Mouse (Mus musculus): ENCODE measurements around the gene Dact3. TPM values are rescaled to one million over a fixed set of nuclear protein-coding genes. Genes with fewer than 3 reads are reported as not detected.

Dact3 gene
- polyA plus RNA-seq, 2 experiments, result 0.14 to 0.68 TPM

DNA sequence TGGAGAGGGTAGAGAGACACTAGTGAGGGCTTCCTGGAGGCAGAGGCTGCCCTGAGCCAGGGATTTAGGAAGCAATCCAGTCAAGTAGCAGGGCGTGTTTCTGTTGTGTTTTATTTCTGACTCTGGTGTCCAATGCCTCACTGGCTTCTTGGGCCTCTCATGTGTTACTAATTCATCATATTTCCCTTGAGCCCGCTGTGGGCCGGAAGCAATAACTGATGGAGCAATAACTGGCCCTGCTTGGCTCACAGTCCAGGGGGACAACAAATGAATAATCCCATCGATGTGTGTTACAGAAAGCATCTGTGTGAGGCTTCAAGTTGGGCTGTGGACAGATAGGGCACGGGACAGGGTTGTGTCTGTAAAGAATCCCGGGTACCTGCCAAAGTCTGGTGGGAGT, 37.2 kb downstream of the Dact3 start:
- Histone ChIP-seq H3K9me3 (ENCODE audit: control insufficient read depth, low read length) (no peaks in the 10 kb centered on the region), H3K4me3 (ENCODE audit: insufficient read depth in 1 of 2, low read depth in 2 of 2, low read length in 2 of 2) (no peak overlapping the region), H3K36me3 (replicated peaks; ENCODE audit: control insufficient read depth, insufficient read depth, low read depth) (peaks cover 25% of the 10 kb centered on the region), H3K27me3 (ENCODE audit: control insufficient read depth, insufficient read depth, low read length) (no peaks in the 10 kb centered on the region; the same call in 1 of the 2 replicates), H3K4me2 (ENCODE audit: low read depth) (no peak overlapping the region), H3K4me1 (replicated peaks; ENCODE audit: control insufficient read depth in 2 of 2, insufficient read depth in 2 of 2, low read length in 1 of 2) (no peaks in the 10 kb centered on the region), H3K27ac (no peak overlapping the region), H3K9ac (replicated peaks) (no peak overlapping the region)
- TF ChIP-seq CTCF (IDR thresholded peaks at IDR 0.05; ENCODE audit: low read depth) (no peak), EP300 (IDR thresholded peaks at IDR 0.05; ENCODE audit: low read depth) (no peak)
- WGBS (ENCODE audit: insufficient replicate concordance), result 73% methylated on average over 6 of the region's 6 CpGs
- ATAC-seq (ENCODE audit: insufficient read depth) (no peak), DNase-seq (ENCODE audit: low read depth in 3 of 3, low spot score in 3 of 3) (no peak)

DNA sequence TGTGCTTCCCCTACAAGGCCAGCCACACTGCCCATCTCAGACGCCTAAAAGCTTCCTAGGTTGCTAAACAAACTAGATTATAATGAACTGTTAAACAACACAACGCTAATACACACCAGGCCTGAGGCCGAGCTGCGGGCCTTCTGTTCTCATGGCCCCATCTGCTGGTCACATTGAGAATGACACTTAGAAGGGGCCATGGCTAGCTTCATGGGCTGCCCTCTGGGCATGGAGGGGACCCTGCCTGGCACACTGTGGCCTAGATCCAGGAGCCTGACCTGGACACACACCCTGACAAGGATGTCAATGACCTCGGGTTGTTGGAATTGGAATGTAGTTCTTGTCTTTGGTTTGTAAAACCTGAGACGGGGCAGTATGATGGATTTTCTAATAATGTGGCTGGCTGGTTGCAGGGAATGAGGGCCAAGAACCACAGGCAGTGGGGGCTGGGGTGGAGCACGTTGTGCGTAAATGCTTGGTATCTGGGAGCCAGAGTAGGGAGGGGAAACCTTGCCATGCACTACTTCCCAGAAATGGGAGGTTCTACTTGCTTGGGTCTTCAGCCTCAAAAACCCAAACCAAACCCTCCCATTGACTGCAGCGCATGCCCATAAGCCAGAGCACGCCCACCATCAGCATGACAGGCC, 38.8 kb downstream of the Dact3 start:
- WGBS (ENCODE audit: insufficient replicate concordance), result 29% methylated on average over 10 of the region's 10 CpGs
- no peaks in the 10 kb centered on the region for H3K4me1 ChIP-seq (replicated peaks; ENCODE audit: control insufficient read depth in 2 of 2, insufficient read depth in 2 of 2, low read length in 1 of 2)
- no peak overlapping the region for H3K27ac ChIP-seq
- H3K4me2 ChIP-seq (ENCODE audit: low read depth), result no peak overlapping the region
- ATAC-seq (ENCODE audit: insufficient read depth) (peak; percentile 60), DNase-seq (ENCODE audit: low read depth in 3 of 3, low spot score in 3 of 3) (no peak)
- peaks cover 37% of the 10 kb centered on the region for H3K36me3 ChIP-seq (replicated peaks; ENCODE audit: control insufficient read depth, insufficient read depth, low read depth)
- H3K9ac ChIP-seq (replicated peaks), result no peak overlapping the region
- H3K27me3 ChIP-seq (ENCODE audit: control insufficient read depth, insufficient read depth, low read length), result no peaks in the 10 kb centered on the region
- TF ChIP-seq CTCF (IDR thresholded peaks at IDR 0.05; ENCODE audit: low read depth), result peak; percentile 95
- no peak for TF ChIP-seq EP300 (IDR thresholded peaks at IDR 0.05; ENCODE audit: low read depth)
- no peak overlapping the region for H3K4me3 ChIP-seq (ENCODE audit: insufficient read depth in 1 of 2, low read depth in 2 of 2, low read length in 2 of 2)
- no peaks in the 10 kb centered on the region for H3K9me3 ChIP-seq (ENCODE audit: control insufficient read depth, low read length)

DNA sequence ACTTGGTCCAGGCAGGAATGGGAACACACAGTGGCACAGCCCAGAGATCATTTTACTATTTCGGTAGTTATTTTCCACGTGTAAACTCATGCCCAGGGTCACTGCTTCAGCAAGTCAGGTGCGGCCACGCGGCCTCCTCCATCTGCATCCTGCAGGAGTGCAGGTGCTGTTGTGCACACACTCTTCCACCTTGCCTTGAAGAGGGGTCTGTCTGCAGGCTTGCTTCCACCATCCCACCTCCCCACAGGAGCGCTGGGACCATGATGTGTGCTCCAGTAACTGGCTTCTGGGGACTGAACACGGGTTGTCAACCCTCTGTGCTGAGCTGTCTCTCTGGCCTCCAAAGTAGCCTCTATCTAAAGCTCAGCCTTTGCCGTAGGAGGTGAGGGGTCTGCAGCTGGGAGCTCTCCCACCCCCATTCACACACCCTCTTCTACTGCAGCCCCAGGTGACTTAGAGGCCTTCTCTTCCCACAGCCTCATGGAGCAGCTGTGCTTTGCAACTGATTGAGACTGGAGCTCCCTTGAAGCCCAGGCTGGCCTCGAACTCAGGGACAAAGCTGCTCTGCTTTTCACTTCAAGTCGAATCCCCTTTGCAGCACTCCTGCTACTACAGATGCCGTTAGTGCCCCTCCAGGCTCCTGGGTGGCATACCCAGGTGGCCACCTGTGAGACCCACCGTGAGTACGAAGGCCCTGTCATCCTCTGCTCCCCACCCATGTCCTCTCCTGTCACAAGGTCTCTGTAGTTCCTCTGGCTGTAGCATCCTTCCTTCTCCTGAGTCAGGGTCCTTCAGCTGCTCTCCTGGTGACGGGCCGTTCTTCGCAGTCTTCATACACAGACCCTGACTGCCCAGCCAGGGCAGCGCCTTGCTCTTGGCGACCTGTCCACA, 39.6 kb downstream of the Dact3 start:
- Histone ChIP-seq H3K9ac (replicated peaks) (no peak overlapping the region), H3K9me3 (ENCODE audit: control insufficient read depth, low read length) (no peaks in the 10 kb centered on the region), H3K4me3 (ENCODE audit: insufficient read depth in 1 of 2, low read depth in 2 of 2, low read length in 2 of 2) (no peak overlapping the region), H3K27me3 (ENCODE audit: control insufficient read depth, insufficient read depth, low read length) (no peaks in the 10 kb centered on the region), H3K4me2 (ENCODE audit: low read depth) (no peak overlapping the region), H3K4me1 (replicated peaks; ENCODE audit: control insufficient read depth in 2 of 2, insufficient read depth in 2 of 2, low read length in 1 of 2) (peaks cover 4% of the 10 kb centered on the region in 2 experiments; a peak in 3 of 4 replicates), H3K27ac (no peak overlapping the region), H3K36me3 (replicated peaks; ENCODE audit: control insufficient read depth, insufficient read depth, low read depth) (peaks cover 37% of the 10 kb centered on the region)
- DNase-seq (ENCODE audit: low read depth in 3 of 3, low spot score in 3 of 3), result no peak
- TF ChIP-seq CTCF (IDR thresholded peaks at IDR 0.05; ENCODE audit: low read depth), result no peak
- TF ChIP-seq EP300 (IDR thresholded peaks at IDR 0.05; ENCODE audit: low read depth), result no peak
- WGBS (ENCODE audit: insufficient replicate concordance), result 79% methylated on average over 18 of the region's 18 CpGs
- no peak for ATAC-seq (ENCODE audit: insufficient read depth)

DNA sequence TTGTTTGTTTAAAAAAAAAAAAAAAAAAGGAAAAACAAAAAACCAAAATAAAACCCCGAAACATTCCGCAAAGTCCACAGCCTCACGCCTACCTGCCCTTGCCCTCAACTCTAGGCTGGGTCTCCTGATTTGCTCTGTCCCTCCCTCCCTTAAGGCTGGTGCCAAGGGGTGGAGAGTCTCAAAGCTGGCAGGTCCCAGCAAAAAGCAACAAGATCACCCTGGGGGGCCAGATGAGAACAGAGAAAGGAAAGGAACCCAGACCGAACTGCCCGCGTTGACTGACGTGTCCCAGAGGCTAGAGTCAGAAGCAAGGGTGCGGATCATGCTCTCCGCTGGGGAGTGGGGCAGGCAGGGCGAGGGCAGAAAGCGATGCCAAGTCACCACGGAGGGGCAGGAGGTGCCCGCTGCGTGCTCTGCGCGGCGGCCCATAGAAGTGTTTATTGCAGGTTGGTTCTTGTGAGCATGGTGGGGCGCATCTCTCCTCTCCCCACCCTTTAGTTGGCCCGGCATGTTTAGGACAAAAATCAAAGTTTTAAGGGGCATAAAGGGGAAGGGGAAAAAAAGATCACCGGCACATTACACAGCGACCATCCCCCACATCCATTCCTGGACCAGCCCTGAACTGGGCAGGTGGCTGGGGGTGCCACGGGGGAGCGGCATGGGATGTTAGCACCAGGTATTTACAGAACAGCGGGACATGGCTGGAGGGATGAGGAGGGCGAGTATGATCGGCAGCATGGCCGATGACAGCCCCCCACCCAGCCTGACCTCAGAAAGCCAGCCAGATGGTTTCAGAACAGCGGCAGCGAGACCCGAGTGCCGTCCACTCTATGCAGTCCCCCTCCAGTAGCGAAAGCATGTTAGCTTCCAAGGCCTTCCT, 40.6 kb downstream of the Dact3 start:
- WGBS (ENCODE audit: insufficient replicate concordance), result 90% methylated on average over 32 of the region's 32 CpGs
- no peak for TF ChIP-seq EP300 (IDR thresholded peaks at IDR 0.05; ENCODE audit: low read depth)
- no peak for TF ChIP-seq CTCF (IDR thresholded peaks at IDR 0.05; ENCODE audit: low read depth)
- Histone ChIP-seq H3K36me3 (replicated peaks; ENCODE audit: control insufficient read depth, insufficient read depth, low read depth) (peaks cover 37% of the 10 kb centered on the region), H3K4me1 (replicated peaks; ENCODE audit: control insufficient read depth in 2 of 2, insufficient read depth in 2 of 2, low read length in 1 of 2) (peaks cover 4 to 11% of the 10 kb centered on the region in 2 experiments; a peak in 3 of 4 replicates), H3K4me3 (ENCODE audit: insufficient read depth in 1 of 2, low read depth in 2 of 2, low read length in 2 of 2) (no peak overlapping the region), H3K27me3 (ENCODE audit: control insufficient read depth, insufficient read depth, low read length) (no peaks in the 10 kb centered on the region), H3K4me2 (ENCODE audit: low read depth) (no peak overlapping the region), H3K27ac (no peak overlapping the region), H3K9me3 (ENCODE audit: control insufficient read depth, low read length) (no peaks in the 10 kb centered on the region), H3K9ac (replicated peaks) (no peak overlapping the region)
- DNase-seq (ENCODE audit: low read depth in 3 of 3, low spot score in 3 of 3) (no peak), ATAC-seq (ENCODE audit: insufficient read depth) (no peak)

Measured in liver, embryonic 14.5 days (tissue).